Mouse (Mus musculus) kidney, adult 18-20 months (tissue): ENCODE measurements around the gene Gm20388.

Source experiments
- DNase-seq: peaks from one replicate; pipeline ENCODE4 v3.0.0; 2021

Gene Gm20388

GRCm38 (mm10) chr8:122633205-122633604 lies 2722.6 kb downstream of the Gm20388 start:
- DNase-seq = no peak

DNA sequence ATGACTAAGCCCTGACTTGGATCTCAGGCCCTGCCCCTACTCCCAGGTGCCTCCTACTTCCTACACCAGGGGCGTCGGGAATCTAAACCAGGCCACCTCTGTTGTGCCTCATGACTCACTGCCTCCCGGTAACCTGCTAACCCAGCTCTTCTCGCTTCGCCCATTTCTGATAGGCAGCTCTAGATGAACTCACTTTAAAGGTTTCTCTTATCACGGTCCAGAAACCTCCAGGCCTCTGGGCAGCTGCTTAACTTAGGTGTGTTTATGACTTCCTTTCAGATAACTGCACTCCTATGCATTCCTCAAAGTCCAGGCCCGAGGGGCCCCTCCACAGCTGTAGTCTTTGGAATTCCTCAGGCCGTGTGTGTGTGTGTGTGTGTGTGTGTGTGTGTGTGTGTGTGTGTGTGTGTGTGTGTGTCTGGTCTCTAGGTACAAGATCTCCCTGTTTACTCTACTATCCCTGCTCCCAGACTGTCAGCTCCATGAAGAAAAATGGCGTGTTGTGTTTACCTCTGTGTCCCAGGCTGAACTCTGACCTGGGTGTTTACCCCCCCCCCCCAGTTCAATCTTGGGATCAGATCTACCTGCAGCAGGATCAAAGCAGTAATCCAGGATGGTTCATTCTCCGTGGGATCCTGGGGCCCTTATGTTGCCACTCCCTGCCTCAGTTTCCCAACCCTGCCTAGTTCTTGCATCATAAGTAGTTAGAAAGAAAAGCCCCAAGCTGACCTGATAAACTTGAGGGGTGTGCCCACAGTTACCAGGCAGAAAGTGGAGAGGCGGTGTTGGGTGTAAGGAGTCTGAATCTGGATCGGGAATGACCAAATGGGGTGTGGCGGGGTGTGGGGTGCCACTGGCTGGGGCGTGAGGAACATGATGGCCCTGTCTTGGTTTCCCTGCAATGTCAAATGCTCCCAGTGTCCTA lies 2725.5 kb downstream of the Gm20388 start:
- DNase-seq = no peak

DNA sequence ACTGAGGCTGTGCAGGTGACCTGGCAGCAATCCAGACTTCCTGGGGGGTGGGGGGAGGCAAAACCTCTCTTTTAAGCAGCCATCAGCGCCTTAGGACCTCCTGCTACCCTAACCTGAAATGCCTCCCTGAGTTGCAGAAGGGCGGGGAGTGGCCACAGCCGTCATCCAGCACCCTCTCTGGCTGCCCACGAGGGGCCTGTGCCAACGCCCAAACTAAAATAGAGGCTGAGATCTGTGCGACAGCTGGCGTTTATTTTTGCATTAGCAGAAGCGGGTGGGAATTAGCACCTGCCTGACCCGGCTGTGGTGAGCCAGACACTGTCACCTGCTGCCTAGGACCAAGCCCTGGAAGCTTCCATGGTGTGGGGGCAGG lies 2726.1 kb downstream of the Gm20388 start:
- DNase-seq = no peak

DNA sequence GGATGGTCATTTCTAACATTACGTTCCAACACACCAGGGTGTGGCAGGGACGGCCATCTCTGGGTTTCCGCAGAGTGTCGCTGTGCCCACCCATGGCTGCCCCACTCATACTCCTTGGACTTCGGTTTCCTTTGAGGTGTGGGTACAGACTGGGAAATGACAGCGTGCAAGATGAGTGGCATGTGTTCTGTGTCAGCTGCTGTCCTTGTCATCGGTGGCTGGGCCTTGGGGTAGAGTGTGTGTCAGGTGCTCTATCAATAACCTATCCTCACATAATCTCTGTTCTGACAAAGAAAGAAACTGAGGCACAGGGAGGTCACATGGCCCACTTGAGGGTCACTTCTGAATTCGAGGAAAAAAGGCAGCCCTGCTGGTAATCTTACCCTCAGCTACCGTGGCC lies 2726.6 kb downstream of the Gm20388 start:
- DNase-seq = no peak

DNA sequence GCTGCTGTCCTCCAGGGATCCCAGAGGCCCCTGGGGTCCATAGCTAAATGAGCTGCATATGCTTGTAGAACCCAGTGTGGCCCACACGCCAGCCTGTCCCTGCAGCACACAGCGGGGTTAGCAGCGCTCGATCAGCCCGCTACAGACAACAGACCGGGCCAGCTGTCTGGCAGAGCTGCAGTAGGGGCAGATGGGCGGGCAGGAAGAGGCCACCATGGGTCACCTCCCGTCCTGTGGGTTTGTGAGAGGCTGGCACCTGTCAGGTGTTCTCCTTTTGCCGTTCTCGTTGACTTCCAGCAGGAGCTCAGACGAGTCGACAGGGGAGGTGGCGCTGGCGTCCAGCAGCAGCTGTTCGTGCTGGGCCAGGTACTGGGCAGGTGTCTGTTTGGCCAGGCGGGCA lies 2728.0 kb downstream of the Gm20388 start:
- DNase-seq = no peak

GRCm38 (mm10) chr8:122639521-122640248 lies 2729.0 kb downstream of the Gm20388 start:
- peak; percentile 59 for DNase-seq

DNA sequence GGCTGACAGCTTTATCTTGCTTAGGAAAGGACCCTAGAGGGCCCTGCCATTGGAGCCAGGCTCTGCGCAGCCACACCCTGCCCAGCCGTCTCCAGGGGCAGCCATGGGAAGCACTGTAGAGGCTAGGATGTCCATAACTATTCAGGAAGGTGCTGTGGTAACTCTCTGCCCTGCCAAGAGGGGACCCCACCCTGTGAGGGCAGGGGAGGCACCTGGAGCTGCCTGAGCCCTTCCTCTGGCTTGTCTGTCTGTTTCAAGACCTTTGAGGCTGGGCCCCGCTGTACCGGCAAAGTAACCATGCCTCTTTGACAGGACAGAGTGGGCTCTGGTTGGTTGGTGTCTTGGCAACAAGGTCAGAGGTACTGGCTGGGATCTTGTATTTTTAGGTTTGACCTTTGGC lies 2730.2 kb downstream of the Gm20388 start:
- no peak for DNase-seq

- no peak for DNase-seq
These were observed 2730.8 kb downstream of the Gm20388 start for GRCm38 (mm10) chr8:122641406-122641805.

DNA sequence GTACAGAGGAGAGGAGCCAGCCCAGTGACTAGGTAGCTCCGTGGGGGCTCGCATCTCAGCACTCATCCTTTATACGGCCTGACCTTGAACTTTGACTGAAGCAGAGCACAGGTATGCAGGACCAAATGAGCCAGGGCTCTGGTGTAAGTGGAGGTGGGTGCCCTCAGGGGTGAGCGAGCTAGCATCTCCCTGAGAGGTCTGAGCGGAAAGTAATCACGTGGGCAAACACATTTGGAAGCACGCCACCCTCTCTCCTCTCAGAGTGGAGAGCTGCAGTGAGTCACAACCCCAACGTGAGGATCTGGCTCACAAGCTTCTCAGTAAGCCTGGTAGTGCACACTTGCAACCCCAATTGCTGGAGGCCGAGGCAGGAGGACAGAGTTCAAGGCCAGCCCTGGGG lies 2731.4 kb downstream of the Gm20388 start:
- no peak for DNase-seq

DNA sequence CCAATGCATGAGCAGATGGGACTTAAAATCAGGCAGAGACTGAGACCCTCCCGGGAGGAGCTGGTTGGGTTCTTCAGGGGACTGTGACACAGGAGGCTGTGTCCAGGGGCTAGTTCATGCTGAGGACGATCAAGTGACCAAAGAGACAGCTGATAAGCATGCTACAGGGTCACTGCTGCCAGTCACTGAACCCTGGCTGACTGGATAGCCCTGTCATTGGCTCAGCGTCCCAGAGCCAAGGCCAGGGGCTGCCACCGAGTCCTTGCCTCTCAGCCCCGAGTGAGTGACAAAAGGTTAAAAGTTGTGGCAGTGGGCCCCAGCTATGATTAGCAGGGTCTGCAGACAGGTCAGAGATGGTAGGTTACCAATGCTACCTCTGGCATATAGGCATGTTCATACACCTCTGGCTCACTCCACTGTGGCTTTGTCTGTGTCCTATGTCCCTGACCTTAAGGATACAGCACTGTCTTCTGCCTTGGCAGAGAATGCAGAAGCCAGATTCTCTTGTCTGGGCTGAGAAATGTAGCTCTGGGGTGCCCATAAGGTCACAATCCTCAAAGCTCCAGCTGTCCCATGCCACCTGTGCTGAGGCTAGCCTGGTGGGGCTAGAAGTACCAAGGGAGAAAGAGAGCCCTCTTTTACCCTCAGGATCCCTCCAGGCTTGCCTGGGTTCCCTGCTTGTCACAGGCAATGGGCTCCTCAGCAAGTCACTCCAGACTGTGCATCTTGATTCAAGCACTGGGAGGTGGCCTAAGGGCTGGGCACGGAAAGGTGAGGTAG lies 2733.7 kb downstream of the Gm20388 start:
- DNase-seq = no peak

DNA sequence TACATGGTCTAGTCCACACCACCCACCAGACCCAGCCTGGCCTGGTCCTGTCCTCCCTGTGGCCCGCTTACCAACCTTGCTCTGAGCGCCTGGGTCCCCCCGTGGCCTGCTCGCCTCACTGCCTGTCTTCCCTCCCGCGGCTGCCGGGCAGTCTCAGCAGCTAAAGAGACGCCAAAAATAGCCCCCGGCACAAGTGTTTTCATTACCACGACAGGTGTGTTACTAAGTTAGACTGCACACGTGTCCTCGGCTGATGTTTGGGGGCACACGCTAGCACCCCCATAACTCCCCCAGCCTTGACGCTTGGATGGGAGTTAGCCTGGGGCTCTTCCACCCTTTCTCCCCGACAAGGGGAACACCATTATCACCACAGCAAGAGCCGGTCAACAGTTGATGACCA lies 2735.7 kb downstream of the Gm20388 start:
- DNase-seq = no peak

- DNase-seq = no peak
These were observed 2737.7 kb downstream of the Gm20388 start for GRCm38 (mm10) chr8:122648192-122648970.

DNA sequence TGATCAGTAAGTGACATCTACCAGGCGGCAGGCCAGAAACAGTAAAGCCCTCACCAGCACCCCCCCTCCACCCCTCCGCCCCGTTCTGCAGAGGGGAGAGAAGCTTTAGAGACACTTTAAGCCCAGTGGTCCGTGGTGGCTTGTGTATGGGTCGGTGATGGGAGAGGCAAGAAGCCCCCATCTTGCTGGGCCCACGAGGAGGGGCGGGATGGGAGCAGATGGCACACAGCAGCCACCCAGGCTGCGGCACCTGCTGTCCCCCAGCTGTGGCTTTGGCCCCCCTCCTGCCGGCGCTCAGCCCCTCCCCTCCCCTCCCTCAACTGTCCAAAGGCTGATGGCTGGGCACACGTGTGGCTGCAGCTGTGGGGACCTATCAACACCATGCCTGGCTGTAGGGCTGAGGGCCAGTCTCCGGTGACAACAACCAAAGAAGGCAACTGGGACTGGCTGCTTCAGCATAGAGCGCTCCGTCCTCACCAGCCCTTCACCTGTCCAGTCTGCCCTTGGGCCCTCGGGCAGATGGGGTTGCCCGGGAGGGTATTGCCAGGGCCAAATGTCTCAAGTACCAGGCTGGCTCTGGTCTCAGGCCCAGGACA lies 2740.8 kb downstream of the Gm20388 start:
- no peak for DNase-seq

- DNase-seq = no peak
These were observed 2742.0 kb downstream of the Gm20388 start for GRCm38 (mm10) chr8:122652643-122653042.

GRCm38 (mm10) chr8:122654768-122655167 lies 2744.1 kb downstream of the Gm20388 start:
- DNase-seq = peak; percentile 75

DNA sequence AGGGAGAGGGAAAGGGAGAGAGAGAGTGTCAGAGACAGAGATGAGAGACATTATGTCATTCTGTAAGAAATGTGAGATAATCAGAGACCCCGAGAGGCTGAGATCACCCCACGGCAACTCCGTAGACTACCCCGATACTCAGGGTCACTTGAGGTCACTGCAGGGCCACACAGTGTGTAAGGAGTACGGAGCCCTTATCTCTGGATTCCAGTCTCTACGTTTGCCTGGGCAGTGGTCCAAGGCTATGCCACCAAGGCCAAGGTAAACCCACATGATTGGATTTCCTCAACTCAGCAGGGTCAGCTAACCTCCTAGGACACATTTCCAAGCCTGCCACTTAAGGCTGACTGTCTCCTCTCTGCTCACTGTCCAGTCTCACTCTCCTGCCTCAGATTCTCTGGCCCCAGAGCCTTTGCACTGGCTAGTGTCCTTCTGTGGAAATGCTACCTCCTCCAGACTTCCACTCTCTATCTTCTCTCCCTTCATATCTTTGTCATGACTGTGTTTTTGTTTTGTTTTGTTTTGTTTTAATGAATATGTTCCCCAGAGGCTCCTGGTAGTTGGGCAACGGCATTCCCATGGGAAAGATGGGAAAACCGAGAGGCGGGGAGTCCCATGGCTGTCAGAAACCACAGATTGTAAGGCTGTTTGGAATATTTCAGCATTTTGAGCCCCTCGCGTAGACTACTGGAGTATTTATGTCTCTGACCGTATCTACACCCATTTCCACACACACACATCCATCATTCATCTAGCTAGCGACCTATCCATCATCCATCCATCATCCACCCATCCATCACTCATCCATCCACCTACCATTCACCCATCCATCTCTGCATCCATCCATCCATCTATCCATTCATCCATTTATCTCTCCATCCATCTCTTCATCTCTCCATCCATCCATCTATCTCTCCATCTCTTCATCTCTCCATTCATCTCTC lies 2745.7 kb downstream of the Gm20388 start:
- peak; percentile 29 for DNase-seq

DNA sequence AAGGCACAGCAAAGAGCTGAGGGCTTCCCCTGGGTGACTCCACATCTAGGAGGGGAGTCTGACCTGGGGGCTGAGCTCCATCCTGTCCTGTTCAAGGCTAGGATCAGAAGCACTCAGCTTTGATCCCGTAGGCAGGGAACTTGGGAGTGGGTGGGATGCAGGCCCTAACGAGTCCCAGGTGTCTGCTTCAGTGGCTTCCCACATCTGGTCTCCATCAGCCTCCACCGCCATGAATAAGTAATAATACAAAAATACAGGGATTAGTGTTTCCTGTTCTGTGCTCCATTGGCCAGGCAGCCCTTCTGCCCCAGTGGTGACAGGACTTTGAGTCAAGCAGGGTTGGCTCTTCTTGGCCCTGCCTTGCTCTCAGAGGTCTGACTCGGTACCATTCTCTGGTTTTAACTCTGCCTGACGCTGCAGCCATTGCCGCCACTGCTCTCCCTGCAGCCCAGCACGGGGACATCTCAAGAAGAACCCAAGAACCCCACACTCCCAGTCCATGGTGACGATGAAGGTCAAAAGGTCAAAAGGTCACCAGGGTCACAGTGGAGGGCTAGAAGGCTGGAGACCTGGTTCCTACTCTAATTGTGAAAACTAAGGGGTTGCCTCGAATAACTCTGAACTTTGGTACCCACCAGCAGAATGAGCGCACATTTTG lies 2747.6 kb downstream of the Gm20388 start:
- no peak for DNase-seq

DNA sequence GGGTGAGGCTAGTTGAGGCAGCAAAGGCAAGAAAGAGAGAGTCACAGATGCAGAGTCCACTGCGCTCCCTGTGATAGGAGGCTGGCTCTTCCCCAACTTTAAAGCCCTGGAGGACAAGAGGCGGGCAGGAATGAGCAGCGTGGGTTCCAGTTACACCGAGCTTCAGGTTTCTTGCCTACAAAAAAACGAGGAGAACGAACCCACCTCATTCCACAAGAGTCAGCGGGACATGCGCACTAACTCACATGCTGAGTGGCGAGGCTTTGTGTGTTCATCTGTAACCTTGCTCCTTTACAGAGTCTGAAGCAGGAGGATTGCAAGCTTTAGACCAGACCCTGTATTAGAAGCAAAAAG lies 2748.1 kb downstream of the Gm20388 start:
- DNase-seq = no peak

DNA sequence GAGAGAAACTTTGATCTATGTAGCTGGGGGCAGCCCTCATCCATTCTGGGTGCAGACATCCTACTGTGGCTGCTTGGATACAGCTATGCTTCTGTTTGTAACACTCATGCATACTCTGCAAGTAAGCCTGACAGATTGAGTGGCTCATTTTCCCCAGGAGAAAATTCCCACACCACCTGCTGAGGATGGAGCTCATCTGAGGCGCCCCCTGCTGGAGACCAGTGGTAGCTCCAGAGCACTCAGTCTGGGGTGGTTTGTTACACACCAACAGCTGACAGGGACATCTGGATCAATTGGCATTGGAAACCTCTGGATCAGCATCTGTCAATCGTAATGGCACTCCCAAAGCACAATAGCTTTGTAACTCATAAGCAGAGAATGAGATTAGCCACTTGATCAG lies 2749.4 kb downstream of the Gm20388 start:
- DNase-seq = peak; percentile 51

- peak; percentile 44 for DNase-seq
These were observed 2750.5 kb downstream of the Gm20388 start for GRCm38 (mm10) chr8:122661138-122661537.
